Mouse (Mus musculus) megakaryocyte, adult 5-6 weeks (primary cell): ENCODE results near the gene Ifna9. TPM values are rescaled to one million over a fixed set of nuclear protein-coding genes. Genes with fewer than 3 reads are reported as not detected.
"Not testable (repeated sequence)": the region's sequence is repeated elsewhere in the genome, so short reads cannot be mapped to it uniquely, and the experiment has no call there.

Experiments
- ATAC-seq: 2 replicates; pipeline ENCODE4 v1.8.0; 2016; ENCODE audit warnings: mild to moderate bottlenecking, inconsistent platforms; ENCODE audit not compliant: poor library complexity, severe bottlenecking
- total RNA-seq, 2 experiments: library from RNA; stranded (forward) in 1 of 2; stranded (reverse) in 1 of 2; fragments of 153-499, 151-499 nt in 1 of 2; fragments of 221-1000, 200-1000 nt in 1 of 2; gene quantifications; 2 replicates each; pipeline versions ENCODE4 v1.2.3 to v1.2.4; 2015 to 2017

Ifna9 gene
- total RNA-seq (2015): not detected in 2 replicates
- not detected in 2 replicates for total RNA-seq (2017)

GRCm38 (mm10) chr4:88592285-88592684 is at the start of gene Ifna9:
TSS of gene Ifna9 (minus strand) at chr4:88592385.
- ATAC-seq: no peak

GRCm38 (mm10) chr4:88641077-88641831 is 49.1 kb upstream of the Ifna9 start:
- peak; percentile 97 for ATAC-seq

DNA sequence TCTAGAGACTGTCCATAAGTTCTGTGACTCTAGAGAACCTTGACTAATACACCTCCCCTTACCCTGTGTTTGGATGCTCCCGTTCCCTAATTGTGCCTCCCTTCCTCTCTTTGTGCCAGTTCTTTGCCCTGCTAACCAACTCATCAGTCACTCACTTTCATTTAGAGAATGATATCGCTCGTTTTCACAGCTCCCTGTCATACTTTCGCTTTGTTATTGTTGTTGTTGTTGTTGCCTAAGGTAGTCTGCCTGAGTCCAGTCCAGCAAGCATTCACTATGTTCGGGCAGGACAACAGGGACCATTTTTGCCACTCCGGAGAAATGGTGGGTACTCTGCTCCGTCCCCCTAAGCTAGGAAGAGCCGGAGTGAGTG is 48.5 kb upstream of the Ifna9 start:
- peak; percentile 19 for ATAC-seq

DNA sequence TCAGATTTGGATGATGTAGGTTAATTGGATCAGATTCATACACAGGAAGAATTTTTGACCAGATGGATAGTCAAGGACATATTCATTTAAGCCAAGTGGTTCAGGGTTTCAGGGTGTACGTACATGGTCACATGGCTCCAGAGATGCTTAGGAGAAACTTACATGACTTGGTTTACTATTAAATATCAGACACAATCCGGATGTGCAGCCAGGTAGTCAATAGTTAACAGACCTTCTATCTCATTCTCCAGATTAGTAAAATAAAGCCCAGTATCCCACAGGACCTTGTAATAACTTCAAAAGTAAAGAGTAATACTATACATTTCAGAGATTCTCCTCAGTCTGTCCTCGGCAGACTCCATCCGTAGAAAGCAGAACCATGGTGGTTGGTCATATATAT is 42.1 kb upstream of the Ifna9 start, which contains the start of gene C87499:
Gene C87499, minus strand, starts transcription at position 101 of the 400 bp plus-strand sequence.
- ATAC-seq: no peak

- ATAC-seq: no peak
Observed at GRCm38 (mm10) chr4:88603276-88603675, 11.1 kb upstream of the Ifna9 start, which contains the start of gene Ifna12. TSS of gene Ifna12 (minus strand) at chr4:88603376.

- ATAC-seq: no peak
Observed at GRCm38 (mm10) chr4:88571698-88572097, 20.5 kb downstream of the Ifna9 start, which contains the start of gene Ifna14. TSS of gene Ifna14 (minus strand) at chr4:88571798.

- ATAC-seq: no peak
Observed at GRCm38 (mm10) chr4:88561791-88562190, 30.4 kb downstream of the Ifna9 start.

GRCm38 (mm10) chr4:88558145-88558544 is 34.0 kb downstream of the Ifna9 start, which contains the start of gene Ifna15:
TSS of gene Ifna15 (minus strand) at chr4:88558245.
- not testable (repeated sequence) for ATAC-seq

DNA sequence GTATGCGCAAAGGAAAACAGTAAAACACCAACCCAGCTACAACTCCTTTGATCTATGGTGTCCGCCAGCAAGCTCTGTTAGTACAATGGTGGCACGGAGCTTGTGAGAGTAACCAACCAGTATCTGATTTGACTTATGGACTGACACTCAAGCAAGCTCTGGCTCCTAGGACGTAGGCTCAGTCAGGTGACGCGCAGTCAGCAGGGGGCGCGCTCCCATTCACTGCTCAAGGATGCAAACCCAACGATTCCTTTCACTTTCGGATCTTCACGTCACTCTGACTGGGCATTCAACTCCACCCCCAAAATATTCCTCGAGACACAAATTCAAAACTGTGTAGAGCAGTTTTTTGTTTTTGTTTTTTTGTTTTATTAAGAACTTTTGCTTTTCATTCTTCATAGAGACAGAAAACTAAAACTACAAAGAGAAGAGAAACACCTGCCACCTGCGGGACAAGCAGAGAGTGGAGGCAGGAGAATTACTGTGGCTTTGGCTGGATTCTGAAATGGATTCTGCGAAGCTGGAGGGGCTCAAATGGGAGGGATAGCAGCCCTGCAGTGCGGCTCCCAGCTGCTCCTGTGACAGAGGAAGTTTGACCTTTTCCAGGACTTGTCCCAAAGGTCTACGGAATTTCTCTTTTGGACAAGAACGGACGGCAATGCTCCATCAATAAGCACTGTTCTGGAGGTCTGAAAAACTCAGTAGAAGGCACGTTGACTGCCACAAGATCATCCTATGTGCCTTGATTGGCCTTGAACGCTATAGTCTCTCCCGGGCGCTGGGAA is 41.8 kb downstream of the Ifna9 start:
- peak; percentile 99 for ATAC-seq

- no peak for ATAC-seq
Observed at GRCm38 (mm10) chr4:88547986-88548385, 44.2 kb downstream of the Ifna9 start.

DNA sequence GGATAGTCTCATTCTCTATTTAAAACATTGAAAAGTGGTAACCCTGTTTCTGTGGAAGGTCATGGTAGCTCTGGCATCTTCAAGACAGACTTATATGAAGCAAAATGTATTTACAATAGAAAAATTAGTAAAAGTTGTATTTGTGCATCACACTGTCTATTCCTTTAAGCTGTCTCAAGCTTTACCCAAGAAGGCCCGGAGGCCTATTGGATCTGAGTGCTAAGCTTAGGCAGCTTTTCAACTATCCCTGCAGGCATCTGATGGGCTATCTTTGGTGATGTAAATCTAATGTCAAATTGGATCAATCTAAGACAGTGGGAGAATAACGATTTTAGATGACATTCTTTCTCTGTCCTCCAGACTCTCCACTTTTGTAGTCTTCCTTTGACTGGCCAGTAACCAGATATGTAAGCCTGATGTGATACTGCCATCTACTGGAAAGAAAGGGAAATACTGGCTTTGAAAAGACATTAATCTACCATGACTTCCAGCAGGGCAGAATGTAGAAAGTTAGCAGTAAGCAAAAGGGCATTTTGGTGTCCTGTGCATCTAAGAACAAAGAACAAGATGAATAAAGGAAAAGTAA is 48.4 kb downstream of the Ifna9 start:
- ATAC-seq: peak; percentile 99

Other genes starting within 250 kb of the Ifna9 start
Only the 30 nearest of the 31 such genes appear.
- 112 and 118 TPM in 2 replicates for gene Hacd4, start 153.5 kb downstream of the Ifna9 start, total RNA-seq (2015)
- gene Hacd4, start 153.5 kb downstream of the Ifna9 start, total RNA-seq (2017): 70.7 and 72.7 TPM in 2 replicates
- not detected in 2 replicates for gene Ifnb1, start 69.6 kb downstream of the Ifna9 start, total RNA-seq (2015)
- not detected in 2 replicates for gene Ifnb1, start 69.6 kb downstream of the Ifna9 start, total RNA-seq (2017)
- gene Ifna15, start 34.1 kb downstream of the Ifna9 start, total RNA-seq (2015): not detected in 2 replicates
- not detected in 2 replicates for gene Ifna15, start 34.1 kb downstream of the Ifna9 start, total RNA-seq (2017)
- gene Ifna14, start 20.6 kb downstream of the Ifna9 start, total RNA-seq (2015): not detected in 2 replicates
- gene Ifna14, start 20.6 kb downstream of the Ifna9 start, total RNA-seq (2017): not detected in 2 replicates
- gene Ifna12, start 11.0 kb upstream of the Ifna9 start, total RNA-seq (2015): not detected in 2 replicates
- gene Ifna12, start 11.0 kb upstream of the Ifna9 start, total RNA-seq (2017): not detected in 2 replicates
- gene C87499, start 42.0 kb upstream of the Ifna9 start, total RNA-seq (2015): not detected in 2 replicates
- gene C87499, start 42.0 kb upstream of the Ifna9 start, total RNA-seq (2017): not detected in 2 replicates
- gene Ifna13, start 52.1 kb upstream of the Ifna9 start, total RNA-seq (2015): not detected in 2 replicates
- not detected in 2 replicates for gene Ifna13, start 52.1 kb upstream of the Ifna9 start, total RNA-seq (2017)
- gene Ifna16, start 84.5 kb upstream of the Ifna9 start, total RNA-seq (2015): not detected in 2 replicates
- gene Ifna16, start 84.5 kb upstream of the Ifna9 start, total RNA-seq (2017): not detected in 2 replicates
- gene Ifna2, start 91.5 kb upstream of the Ifna9 start, total RNA-seq (2015): not detected in 2 replicates
- gene Ifna2, start 91.5 kb upstream of the Ifna9 start, total RNA-seq (2017): not detected in 2 replicates
- gene Ifnab, start 99.0 kb upstream of the Ifna9 start, total RNA-seq (2015): not detected in 2 replicates
- gene Ifnab, start 99.0 kb upstream of the Ifna9 start, total RNA-seq (2017): not detected in 2 replicates
- gene Gm26566, start 129.4 kb upstream of the Ifna9 start, total RNA-seq (2015): not detected in 2 replicates
- 0.55 TPM in 1 of 2 replicates, not detected in the other for gene Gm26566, start 129.4 kb upstream of the Ifna9 start, total RNA-seq (2017)
- gene Klhl9, start 130.1 kb upstream of the Ifna9 start, total RNA-seq (2015): 56.7 and 61.1 TPM in 2 replicates
- gene Klhl9, start 130.1 kb upstream of the Ifna9 start, total RNA-seq (2017): 83.8 and 85.5 TPM in 2 replicates
- gene Gm13271, start 162.5 kb upstream of the Ifna9 start, total RNA-seq (2015): not detected in 2 replicates
- gene Gm13271, start 162.5 kb upstream of the Ifna9 start, total RNA-seq (2017): not detected in 2 replicates
- gene Gm13283, start 167.7 kb upstream of the Ifna9 start, total RNA-seq (2015): not detected in 2 replicates
- 0.18 and 0.20 TPM in 2 replicates for gene Gm13283, start 167.7 kb upstream of the Ifna9 start, total RNA-seq (2017)
- gene Gm13290, start 181.4 kb upstream of the Ifna9 start, total RNA-seq (2015): not detected in 2 replicates
- gene Gm13290, start 181.4 kb upstream of the Ifna9 start, total RNA-seq (2017): not detected in 2 replicates
- not detected in 2 replicates for gene Gm13289, start 184.5 kb upstream of the Ifna9 start, total RNA-seq (2015)
- not detected in 2 replicates for gene Gm13289, start 184.5 kb upstream of the Ifna9 start, total RNA-seq (2017)
- not detected in 2 replicates for gene Gm13272, start 187.5 kb upstream of the Ifna9 start, total RNA-seq (2015)
- not detected in 2 replicates for gene Gm13272, start 187.5 kb upstream of the Ifna9 start, total RNA-seq (2017)
- not detected in 2 replicates for gene Ifnz, start 189.7 kb upstream of the Ifna9 start, total RNA-seq (2015)
- gene Ifnz, start 189.7 kb upstream of the Ifna9 start, total RNA-seq (2017): not detected in 2 replicates
- not detected in 2 replicates for gene Gm13276, start 193.3 kb upstream of the Ifna9 start, total RNA-seq (2015)
- not detected in 2 replicates for gene Gm13276, start 193.3 kb upstream of the Ifna9 start, total RNA-seq (2017)
- not detected in 2 replicates for gene Gm13277, start 196.2 kb upstream of the Ifna9 start, total RNA-seq (2015)
- gene Gm13277, start 196.2 kb upstream of the Ifna9 start, total RNA-seq (2017): not detected in 2 replicates
- gene Gm13278, start 199.2 kb upstream of the Ifna9 start, total RNA-seq (2015): not detected in 2 replicates
- not detected in 2 replicates for gene Gm13278, start 199.2 kb upstream of the Ifna9 start, total RNA-seq (2017)
- gene Gm13275, start 202.1 kb upstream of the Ifna9 start, total RNA-seq (2015): not detected in 2 replicates
- gene Gm13275, start 202.1 kb upstream of the Ifna9 start, total RNA-seq (2017): not detected in 2 replicates
- gene Gm13279, start 205.0 kb upstream of the Ifna9 start, total RNA-seq (2015): not detected in 2 replicates
- not detected in 2 replicates for gene Gm13279, start 205.0 kb upstream of the Ifna9 start, total RNA-seq (2017)
- not detected in 2 replicates for gene Gm13285, start 207.3 kb upstream of the Ifna9 start, total RNA-seq (2015)
- gene Gm13285, start 207.3 kb upstream of the Ifna9 start, total RNA-seq (2017): not detected in 2 replicates
- not detected in 2 replicates for gene Gm13287, start 210.9 kb upstream of the Ifna9 start, total RNA-seq (2015)
- not detected in 2 replicates for gene Gm13287, start 210.9 kb upstream of the Ifna9 start, total RNA-seq (2017)
- gene Gm13288, start 213.1 kb upstream of the Ifna9 start, total RNA-seq (2015): not detected in 2 replicates
- not detected in 2 replicates for gene Gm13288, start 213.1 kb upstream of the Ifna9 start, total RNA-seq (2017)
- not detected in 2 replicates for gene Ifna7, start 223.8 kb upstream of the Ifna9 start, total RNA-seq (2015)
- not detected in 2 replicates for gene Ifna7, start 223.8 kb upstream of the Ifna9 start, total RNA-seq (2017)
- not detected in 2 replicates for gene Ifna11, start 227.6 kb upstream of the Ifna9 start, total RNA-seq (2015)
- not detected in 2 replicates for gene Ifna11, start 227.6 kb upstream of the Ifna9 start, total RNA-seq (2017)
- gene Ifna6, start 235.0 kb upstream of the Ifna9 start, total RNA-seq (2015): not detected in 2 replicates
- gene Ifna6, start 235.0 kb upstream of the Ifna9 start, total RNA-seq (2017): not detected in 2 replicates
- not detected in 2 replicates for gene Ifna5, start 243.1 kb upstream of the Ifna9 start, total RNA-seq (2015)
- not detected in 2 replicates for gene Ifna5, start 243.1 kb upstream of the Ifna9 start, total RNA-seq (2017)